Mouse (Mus musculus) erythroblast, embryonic 14.5 days (primary cell): ENCODE results near the gene Fzd7. TPM values are rescaled to one million over a fixed set of nuclear protein-coding genes. Genes with fewer than 3 reads are reported as not detected.

Experiments used
- H3K27me3 ChIP-seq: 2 replicates; pipeline ENCODE4 v1.6.1; 2012; ENCODE audit warnings: inconsistent platforms; ENCODE audit not compliant: control insufficient read depth
- H3K36me3 ChIP-seq: 2 replicates; pipeline ENCODE4 v1.6.1; 2012; ENCODE audit warnings: mild to moderate bottlenecking, inconsistent platforms; ENCODE audit not compliant: control insufficient read depth
- H3K4me1 ChIP-seq: 2 replicates; pipeline ENCODE4 v1.6.1; 2012; ENCODE audit warnings: inconsistent platforms; ENCODE audit not compliant: control insufficient read depth
- H3K4me3 ChIP-seq: replicated peaks from 2 replicates; pipeline ENCODE3; 2012; ENCODE audit warnings: moderate library complexity, mild to moderate bottlenecking, inconsistent platforms
- H3K9me3 ChIP-seq: 2 replicates; pipeline ENCODE4 v1.6.1; 2012; ENCODE audit warnings: low read length, inconsistent platforms, mixed read lengths; ENCODE audit not compliant: control insufficient read depth
- GATA1 ChIP-seq: IDR thresholded peaks from 2 replicates; pipeline ENCODE4 v1.6.1; 2012; ENCODE audit warnings: low read length, inconsistent platforms, mixed read lengths
- TAL1 ChIP-seq: IDR thresholded peaks from 3 replicates; pipeline ENCODE4 v1.6.1; 2012; ENCODE audit warnings: low read length, inconsistent platforms, mixed read lengths
- polyA plus RNA-seq: library from polyadenylated mRNA; stranded (reverse); fragments of >175 nt; gene quantifications from 2 replicates; pipeline ENCODE4 v1.2.3, GENCODE M21; 2012

Fzd7 gene
- polyA plus RNA-seq, 1 experiment = 0.02 TPM

DNA sequence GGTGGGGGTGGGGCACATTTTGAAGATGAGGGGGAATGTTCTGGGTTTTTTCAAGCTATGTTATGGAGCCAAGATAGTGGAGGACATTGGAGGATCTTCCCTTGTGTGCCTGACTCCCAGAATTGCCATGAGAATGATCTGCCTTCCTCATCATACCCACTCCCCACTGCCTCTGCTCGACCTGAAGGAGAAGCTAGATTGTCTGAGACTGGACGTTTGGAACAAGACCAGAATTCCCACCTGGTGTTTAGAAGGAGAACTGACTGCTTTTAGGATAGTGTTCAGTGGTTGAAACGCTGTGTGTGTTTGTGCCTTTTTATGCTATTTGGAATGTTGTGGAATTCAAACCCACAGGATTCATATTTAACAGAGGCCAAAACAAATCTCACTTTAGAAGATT is 42.5 kb downstream of the Fzd7 start:
- H3K4me3 ChIP-seq = no peak overlapping the region
- H3K27me3 ChIP-seq = no peaks in the 10 kb centered on the region
- H3K9me3 ChIP-seq = no peaks in the 10 kb centered on the region
- H3K4me1 ChIP-seq = no peaks in the 10 kb centered on the region
- no peak for TF ChIP-seq GATA1
- no peak for TF ChIP-seq TAL1
- no peaks in the 10 kb centered on the region for H3K36me3 ChIP-seq

DNA sequence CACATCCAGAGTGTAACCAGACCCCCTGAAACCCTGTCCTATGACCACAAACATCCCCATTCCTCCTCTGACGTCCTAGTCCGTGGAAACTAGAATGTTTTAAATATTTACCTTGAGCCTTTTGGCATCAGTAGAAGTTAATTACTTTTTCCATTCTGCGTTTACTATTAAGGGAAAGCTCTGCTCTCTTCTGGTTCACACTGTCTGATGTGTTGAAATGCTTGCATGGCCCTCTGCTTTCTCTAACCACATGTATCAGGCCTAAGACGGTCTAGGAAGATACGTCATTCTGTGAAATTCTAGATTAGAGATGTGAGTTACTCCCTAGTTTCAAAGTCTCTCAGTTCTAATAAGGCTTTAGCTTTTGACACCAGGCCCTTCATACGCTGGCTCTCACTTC is 45.0 kb downstream of the Fzd7 start:
- TF ChIP-seq GATA1 = no peak
- TF ChIP-seq TAL1 = no peak
- H3K36me3 ChIP-seq = no peaks in the 10 kb centered on the region
- no peaks in the 10 kb centered on the region for H3K4me1 ChIP-seq
- H3K9me3 ChIP-seq = no peaks in the 10 kb centered on the region
- H3K4me3 ChIP-seq = no peak overlapping the region
- H3K27me3 ChIP-seq = no peaks in the 10 kb centered on the region

- Histone ChIP-seq H3K9me3 (no peaks in the 10 kb centered on the region), H3K4me3 (no peak overlapping the region), H3K36me3 (no peaks in the 10 kb centered on the region), H3K4me1 (no peaks in the 10 kb centered on the region), H3K27me3 (no peaks in the 10 kb centered on the region)
- no peak for TF ChIP-seq TAL1
- TF ChIP-seq GATA1 = no peak
Measured at GRCm38 (mm10) chr1:59534976-59535810, 53.0 kb downstream of the Fzd7 start.

Other genes with a start within 250 kb of the Fzd7 start
- gene Als2, start 245.2 kb upstream of the Fzd7 start, polyA plus RNA-seq = 0.07 and 0.09 TPM in 2 replicates
- gene Cdk15, start 225.5 kb upstream of the Fzd7 start, polyA plus RNA-seq = not detected in 2 replicates
- gene Gm973, start 33.8 kb downstream of the Fzd7 start, polyA plus RNA-seq = not detected in 2 replicates
- gene Sumo1, start 188.4 kb downstream of the Fzd7 start, polyA plus RNA-seq = 9.4 and 12.2 TPM in 2 replicates
- gene Nop58, start 202.5 kb downstream of the Fzd7 start, polyA plus RNA-seq = 2.8 and 5.2 TPM in 2 replicates